Mouse (Mus musculus): ENCODE results near the gene Sdr39u1. TPM values are rescaled to one million over a fixed set of nuclear protein-coding genes. Genes with fewer than 3 reads are reported as not detected.

Sdr39u1 gene
- total and polyA plus RNA-seq, 2 experiments from 2014 or later: 131 to 146 TPM

DNA sequence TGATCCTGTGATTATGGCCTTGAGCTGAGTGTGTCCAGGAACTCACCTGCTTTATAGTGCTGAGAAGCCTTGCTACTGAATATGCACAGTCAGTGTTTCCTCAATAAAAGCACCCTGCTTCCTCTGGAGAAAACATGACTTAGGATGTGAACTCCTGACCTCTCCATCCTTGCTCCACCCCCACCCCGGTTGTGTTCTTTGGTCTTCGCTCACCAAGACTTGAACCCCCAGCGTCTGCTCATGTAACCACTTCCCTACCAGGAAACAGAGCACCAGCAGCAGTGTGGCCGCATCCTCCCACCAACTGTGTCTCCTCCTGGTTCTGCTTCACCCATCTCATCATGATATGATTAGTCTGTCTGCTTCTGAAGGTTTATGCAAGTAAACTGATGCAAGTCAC is 13.3 kb upstream of the Sdr39u1 start:
- H3K27me3 ChIP-seq (ENCODE audit: insufficient read depth, low read length): no peaks in the 10 kb centered on the region
- no peak overlapping the region for H3K9ac ChIP-seq (replicated peaks; ENCODE audit: low read length, poor library complexity, severe bottlenecking)
- no peaks in the 10 kb centered on the region for H3K36me3 ChIP-seq (ENCODE audit: insufficient read depth, low read length)
- TF ChIP-seq CTCF (IDR thresholded peaks at IDR 0.05): no peak
- H3K4me1 ChIP-seq (ENCODE audit: insufficient read depth, low read length): no peaks in the 10 kb centered on the region
- ATAC-seq (ENCODE audit: low FRiP score) (no peak), DNase-seq (ENCODE audit: low spot score) (no peak)
- no peak overlapping the region for H3K27ac ChIP-seq (ENCODE audit: low read depth, low read length)
- 64% methylated on average over 4 of the region's 4 CpGs for WGBS
- H3K4me2 ChIP-seq (ENCODE audit: low read depth, low read length, poor library complexity, severe bottlenecking): no peak overlapping the region
- no peak overlapping the region for H3K4me3 ChIP-seq (ENCODE audit: low read depth, low read length)
- no peaks in the 10 kb centered on the region for H3K9me3 ChIP-seq (ENCODE audit: low read length)

DNA sequence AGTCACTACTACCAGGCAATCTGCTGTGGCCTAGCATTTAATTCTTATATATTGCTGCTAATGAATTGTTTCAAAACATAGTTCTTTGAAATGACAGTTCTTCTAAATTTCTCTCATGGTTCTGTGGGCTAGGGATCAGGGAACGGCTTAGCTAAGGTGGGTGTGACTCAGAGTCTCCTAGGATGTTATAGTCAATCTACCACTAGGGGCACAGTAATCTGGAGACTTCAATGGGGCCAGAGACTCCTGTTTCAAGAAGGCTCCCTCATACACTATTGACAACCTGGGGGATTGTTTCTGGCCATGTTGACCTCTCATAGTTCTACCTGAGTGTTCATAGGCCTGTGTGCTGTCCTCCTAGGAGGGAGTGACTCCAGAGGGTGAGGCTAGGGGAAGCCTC is 5.4 kb upstream of the Sdr39u1 start:
- Histone ChIP-seq H3K4me3 (ENCODE audit: low read depth, low read length) (no peak overlapping the region), H3K9ac (replicated peaks; ENCODE audit: low read length, poor library complexity, severe bottlenecking) (no peak overlapping the region), H3K9me3 (ENCODE audit: low read length) (no peaks in the 10 kb centered on the region), H3K4me1 (ENCODE audit: insufficient read depth, low read length) (no peaks in the 10 kb centered on the region; the same call in 1 of the 2 replicates), H3K4me2 (ENCODE audit: low read depth, low read length, poor library complexity, severe bottlenecking) (no peak overlapping the region), H3K36me3 (ENCODE audit: insufficient read depth, low read length) (no peaks in the 10 kb centered on the region), H3K27ac (ENCODE audit: low read depth, low read length) (no peak overlapping the region), H3K27me3 (ENCODE audit: insufficient read depth, low read length) (no peaks in the 10 kb centered on the region)
- peak; percentile 54 for TF ChIP-seq CTCF (IDR thresholded peaks at IDR 0.05)
- 26% methylated on average over 1 of the region's 1 CpGs for WGBS
- DNase-seq (ENCODE audit: low spot score) (no peak), ATAC-seq (ENCODE audit: low FRiP score) (no peak)

DNA sequence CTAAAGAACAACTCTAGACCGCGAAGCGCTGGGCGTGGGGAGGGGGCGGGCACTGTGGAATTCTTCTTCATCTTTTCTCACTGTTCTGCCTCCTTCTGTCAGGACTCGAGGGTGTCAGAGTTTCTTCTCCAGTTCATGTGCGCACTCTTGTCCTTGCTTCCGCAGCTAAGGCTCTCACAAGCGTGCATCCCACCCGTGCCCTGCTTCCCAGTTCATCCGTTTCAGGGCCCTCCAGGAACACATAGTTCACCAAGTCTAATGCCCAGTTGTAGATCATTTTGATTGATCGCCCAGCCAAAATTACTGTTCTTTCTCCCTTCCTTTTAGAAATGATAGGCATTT is 292 bp upstream of the Sdr39u1 start:
- no peak for DNase-seq (ENCODE audit: low spot score)
- Histone ChIP-seq H3K27ac (ENCODE audit: low read depth, low read length) (peak overlapping the region; percentile 89), H3K36me3 (ENCODE audit: insufficient read depth, low read length) (peaks cover 27% of the 10 kb centered on the region), H3K9ac (replicated peaks; ENCODE audit: low read length, poor library complexity, severe bottlenecking) (peak overlapping the region; percentile 77), H3K4me2 (ENCODE audit: low read depth, low read length, poor library complexity, severe bottlenecking) (peak overlapping the region; percentile 84), H3K4me1 (ENCODE audit: insufficient read depth, low read length) (peaks cover 4% of the 10 kb centered on the region; the same call in 1 of the 2 replicates), H3K4me3 (ENCODE audit: low read depth, low read length) (peak overlapping the region; percentile 48), H3K27me3 (ENCODE audit: insufficient read depth, low read length) (no peaks in the 10 kb centered on the region), H3K9me3 (ENCODE audit: low read length) (no peaks in the 10 kb centered on the region)
- TF ChIP-seq CTCF (IDR thresholded peaks at IDR 0.05): no peak
- WGBS: 6% methylated on average over 12 of the region's 12 CpGs
- ATAC-seq (ENCODE audit: low FRiP score): peak; percentile 53

DNA sequence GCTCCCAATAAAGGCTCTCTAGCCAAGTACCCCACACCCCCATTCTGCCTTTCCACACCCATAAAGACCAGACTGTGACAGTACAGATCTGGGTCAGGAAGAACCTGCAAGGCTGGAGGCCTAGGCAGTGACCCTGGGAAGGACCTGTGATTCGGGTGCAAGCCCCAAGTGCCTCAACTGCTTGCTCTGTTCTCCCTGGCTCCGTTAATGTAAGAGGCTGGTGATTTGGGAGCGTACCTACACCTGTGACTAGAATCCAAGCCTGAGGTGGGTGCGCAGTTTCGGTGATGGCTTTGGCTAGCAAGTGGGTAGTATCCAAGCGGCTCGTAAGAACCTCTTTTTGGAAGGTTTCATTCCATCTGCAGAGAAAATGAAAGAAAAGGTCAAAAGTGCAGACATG is 1.1 kb downstream of the Sdr39u1 start:
- Histone ChIP-seq H3K27ac (ENCODE audit: low read depth, low read length) (no peak overlapping the region), H3K4me2 (ENCODE audit: low read depth, low read length, poor library complexity, severe bottlenecking) (peak overlapping the region; percentile 84), H3K4me1 (ENCODE audit: insufficient read depth, low read length) (peaks cover 4% of the 10 kb centered on the region; the same call in 1 of the 2 replicates), H3K9me3 (ENCODE audit: low read length) (no peaks in the 10 kb centered on the region), H3K9ac (replicated peaks; ENCODE audit: low read length, poor library complexity, severe bottlenecking) (no peak overlapping the region), H3K36me3 (ENCODE audit: insufficient read depth, low read length) (peaks cover 42% of the 10 kb centered on the region), H3K4me3 (ENCODE audit: low read depth, low read length) (no peak overlapping the region), H3K27me3 (ENCODE audit: insufficient read depth, low read length) (no peaks in the 10 kb centered on the region)
- no peak for TF ChIP-seq CTCF (IDR thresholded peaks at IDR 0.05)
- no peak for DNase-seq (ENCODE audit: low spot score)
- ATAC-seq (ENCODE audit: low FRiP score): no peak
- 90% methylated on average over 7 of the region's 7 CpGs for WGBS

DNA sequence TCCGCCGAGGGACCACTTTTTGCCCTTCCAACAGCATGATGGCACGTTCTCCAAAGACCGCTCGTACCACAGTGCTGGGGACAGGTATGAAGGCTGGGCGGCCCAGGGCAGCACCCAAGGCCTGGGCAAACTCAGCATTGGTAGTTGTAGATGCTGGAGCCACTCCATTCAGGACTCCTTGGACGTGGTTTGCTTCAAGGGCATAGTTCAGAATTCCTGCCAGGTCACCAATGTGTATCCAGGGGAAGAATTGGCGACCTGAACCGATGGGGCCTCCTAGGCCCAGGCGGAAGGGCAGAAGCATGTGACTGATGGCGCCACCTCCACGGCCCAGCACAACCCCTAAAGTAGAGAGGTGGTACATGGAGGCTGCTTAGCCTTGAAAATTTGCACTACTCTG is 2.4 kb downstream of the Sdr39u1 start:
- no peak overlapping the region for H3K27ac ChIP-seq (ENCODE audit: low read depth, low read length)
- no peak overlapping the region for H3K4me3 ChIP-seq (ENCODE audit: low read depth, low read length)
- no peak overlapping the region for H3K9ac ChIP-seq (replicated peaks; ENCODE audit: low read length, poor library complexity, severe bottlenecking)
- H3K4me2 ChIP-seq (ENCODE audit: low read depth, low read length, poor library complexity, severe bottlenecking): no peak overlapping the region
- H3K36me3 ChIP-seq (ENCODE audit: insufficient read depth, low read length): peaks cover 47% of the 10 kb centered on the region
- H3K4me1 ChIP-seq (ENCODE audit: insufficient read depth, low read length): peaks cover 4% of the 10 kb centered on the region; the same call in 1 of the 2 replicates
- no peaks in the 10 kb centered on the region for H3K9me3 ChIP-seq (ENCODE audit: low read length)
- WGBS: 90% methylated on average over 12 of the region's 12 CpGs
- no peak for ATAC-seq (ENCODE audit: low FRiP score)
- no peak for TF ChIP-seq CTCF (IDR thresholded peaks at IDR 0.05)
- no peak for DNase-seq (ENCODE audit: low spot score)
- no peaks in the 10 kb centered on the region for H3K27me3 ChIP-seq (ENCODE audit: insufficient read depth, low read length)

DNA sequence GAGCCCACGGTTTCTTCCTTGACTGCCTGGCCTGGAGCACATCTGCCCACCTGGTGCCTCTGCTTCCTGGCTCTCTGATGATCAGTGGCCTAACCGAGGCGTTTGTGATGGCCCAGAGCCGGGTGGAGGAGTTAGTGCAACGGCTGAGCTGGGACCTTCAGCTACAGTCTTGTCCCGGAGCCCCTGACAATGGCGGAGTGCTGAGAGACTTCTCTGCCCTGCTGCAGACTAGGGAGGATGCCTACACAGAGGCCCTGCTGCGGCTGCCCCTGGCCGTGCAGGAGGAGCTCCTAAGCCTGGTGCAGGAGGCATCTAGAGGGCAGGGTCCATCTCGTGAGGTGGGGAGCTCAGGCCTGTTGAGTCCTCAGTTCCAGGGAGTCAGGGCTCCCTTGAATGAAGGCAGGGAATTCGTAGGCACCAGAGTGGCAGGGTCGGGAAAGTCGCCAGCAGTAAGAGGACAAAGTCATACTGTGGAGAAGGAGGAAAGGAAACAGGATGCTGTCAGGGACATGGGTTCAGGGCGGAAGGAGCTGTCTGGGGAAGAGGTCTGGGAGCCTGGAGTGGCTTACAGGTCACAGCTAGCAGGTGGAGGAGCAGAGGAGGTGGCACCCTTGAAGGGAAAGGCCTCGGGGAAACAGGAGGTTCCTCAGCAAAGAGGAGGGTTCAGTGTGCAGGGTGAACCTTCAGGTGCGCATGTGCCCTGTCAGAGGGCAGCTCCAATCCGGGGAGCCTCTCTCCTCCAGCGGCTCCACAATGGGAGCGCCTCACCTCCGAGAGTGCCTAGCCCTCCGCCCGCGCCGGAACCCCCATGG is 13.3 kb downstream of the Sdr39u1 start:
- Histone ChIP-seq H3K9ac (replicated peaks; ENCODE audit: low read length, poor library complexity, severe bottlenecking) (no peak overlapping the region), H3K4me1 (ENCODE audit: insufficient read depth, low read length) (peaks cover 4% of the 10 kb centered on the region), H3K36me3 (ENCODE audit: insufficient read depth, low read length) (peaks cover 21% of the 10 kb centered on the region), H3K4me2 (ENCODE audit: low read depth, low read length, poor library complexity, severe bottlenecking) (peak overlapping the region; percentile 86; the same call in 1 of the 2 replicates), H3K9me3 (ENCODE audit: low read length) (no peaks in the 10 kb centered on the region), H3K27me3 (ENCODE audit: insufficient read depth, low read length) (no peaks in the 10 kb centered on the region), H3K27ac (ENCODE audit: low read depth, low read length) (no peak overlapping the region), H3K4me3 (ENCODE audit: low read depth, low read length) (no peak overlapping the region)
- WGBS: 85% methylated on average over 24 of the region's 24 CpGs
- ATAC-seq (ENCODE audit: low FRiP score) (no peak), DNase-seq (ENCODE audit: low spot score) (no peak)
- no peak for TF ChIP-seq CTCF (IDR thresholded peaks at IDR 0.05)
